Mouse (Mus musculus): ENCODE results near the gene Ppargc1a. TPM values are rescaled to one million over a fixed set of nuclear protein-coding genes. Genes with fewer than 3 reads are reported as not detected.

The Ppargc1a gene
- total and polyA plus RNA-seq, 3 experiments = not detected

DNA sequence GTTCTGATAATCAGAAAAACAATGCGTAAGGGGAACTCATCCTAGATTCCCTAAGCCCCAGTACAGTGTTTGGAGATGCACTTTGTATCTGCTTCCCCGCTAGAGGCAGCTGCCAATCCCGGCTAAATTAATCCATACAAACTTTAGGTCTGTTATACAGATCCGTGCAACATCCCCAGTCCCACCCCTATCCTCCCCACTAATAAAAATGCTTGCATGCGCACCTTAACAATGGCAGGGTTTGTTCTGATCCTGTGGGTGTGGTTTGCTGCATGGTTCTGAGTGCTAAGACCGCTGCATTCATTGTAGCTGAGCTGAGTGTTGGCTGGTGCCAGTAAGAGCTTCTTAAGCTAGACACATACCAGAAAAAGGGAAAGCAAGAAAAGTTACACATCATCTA lies 72.1 kb downstream of the Ppargc1a start:
- Histone ChIP-seq H3K4me2 (ENCODE audit: insufficient read depth, low read depth, poor library complexity, severe bottlenecking) (no peak overlapping the region), H3K36me3 (replicated peaks in 1 of 2; ENCODE audit: control insufficient read depth in 1 of 2, insufficient read depth in 1 of 2, low read length in 1 of 2) (no peaks in the 10 kb centered on the region), H3K4me3 (replicated peaks in 1 of 3; ENCODE audit: low read depth in 2 of 3, low read length in 2 of 3, poor library complexity in 1 of 3) (no peak overlapping the region), H3K4me1 (ENCODE audit: control insufficient read depth in 1 of 2, insufficient read depth in 2 of 2) (no peaks in the 10 kb centered on the region), H3K79me2 (replicated peaks; ENCODE audit: control insufficient read depth, extremely low read depth, insufficient read depth, poor library complexity, severe bottlenecking) (no peaks in the 10 kb centered on the region), H3K27ac (ENCODE audit: insufficient read depth, low read depth) (no peak overlapping the region), H3K9ac (ENCODE audit: insufficient read depth, low read depth) (no peak overlapping the region), H3K9me3 (replicated peaks; ENCODE audit: low read length) (peaks cover 24% of the 10 kb centered on the region), H3K27me3 (replicated peaks) (no peaks in the 10 kb centered on the region)
- dilution Hi-C loops (cut with MboI; ENCODE audit: extremely low pct_ligation_motif_present, extremely low pct_unique_long_range_greater_than_20kb, low sequenced_read_pairs) (no loop called here), in situ Hi-C loops (cut with MboI; ENCODE audit: low pct_ligation_motif_present, low pct_unique_long_range_greater_than_20kb, low sequenced_read_pairs) (no loop called here)
- TF ChIP-seq ZMIZ1 (IDR thresholded peaks at IDR 0.05; ENCODE audit: low read depth, low read length) = no peak
- TF ChIP-seq EP300 (IDR thresholded peaks at IDR 0.05; ENCODE audit: low read length) = no peak
- no peak for TF ChIP-seq MYC (IDR thresholded peaks at IDR 0.05; ENCODE audit: low read depth, low read length)
- no peak for TF ChIP-seq CTCF (conservative IDR thresholded peaks at IDR 0.05 in 1 of 2, IDR thresholded peaks at IDR 0.05 in 1 of 2; ENCODE audit: low read depth in 2 of 2, low read length in 2 of 2)
- TF ChIP-seq POLR2AphosphoS2 (IDR thresholded peaks at IDR 0.05; ENCODE audit: low read depth, low read length) = no peak
- no peak for TF ChIP-seq KAT2A (IDR thresholded peaks at IDR 0.05; ENCODE audit: insufficient replicate concordance, low read length)
- TF ChIP-seq NRF1 (IDR thresholded peaks at IDR 0.05; ENCODE audit: low read depth, low read length) = no peak
- TF ChIP-seq POLR2A (IDR thresholded peaks at IDR 0.05; ENCODE audit: low read depth, low read length) = no peak
- no peak for TF ChIP-seq ZNF384 (IDR thresholded peaks at IDR 0.05; ENCODE audit: low read depth, low read length)
- no peak for TF ChIP-seq USF1 (IDR thresholded peaks at IDR 0.05; ENCODE audit: low read depth, low read length)
- TF ChIP-seq USF2 (conservative IDR thresholded peaks at IDR 0.05; ENCODE audit: low read depth, low read length) = no peak
- TF ChIP-seq ZC3H11A (IDR thresholded peaks at IDR 0.05; ENCODE audit: low read depth, low read length) = no peak
- DNase-seq (ENCODE audit: extremely low read depth) = no peak

DNA sequence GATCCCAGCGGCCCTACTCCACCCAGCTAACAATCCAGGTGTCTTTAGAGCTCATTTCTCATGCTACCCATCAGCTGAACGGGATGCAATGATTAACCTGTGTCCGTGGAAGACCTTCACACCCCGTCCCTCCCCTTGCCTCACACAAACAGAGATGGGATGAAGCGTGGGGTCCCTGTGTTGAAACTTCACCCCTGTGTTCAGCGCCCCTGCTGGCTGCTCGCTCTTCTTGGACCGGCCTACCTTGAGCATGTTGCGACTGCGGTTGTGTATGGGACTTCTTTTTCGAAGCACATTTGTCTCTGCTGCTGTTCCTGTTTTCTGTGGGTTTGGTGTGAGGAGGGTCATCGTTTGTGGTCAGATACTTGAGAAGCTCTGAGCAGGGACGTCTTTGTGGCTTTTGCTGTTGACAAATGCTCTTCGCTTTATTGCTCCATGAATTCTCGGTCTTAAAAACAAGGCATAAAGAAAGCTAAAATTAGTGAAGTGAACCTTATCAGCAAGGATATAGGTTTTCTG lies 73.1 kb downstream of the Ppargc1a start:
- Histone ChIP-seq H3K79me2 (replicated peaks; ENCODE audit: control insufficient read depth, extremely low read depth, insufficient read depth, poor library complexity, severe bottlenecking) (no peaks in the 10 kb centered on the region), H3K27me3 (replicated peaks) (no peaks in the 10 kb centered on the region), H3K36me3 (replicated peaks in 1 of 2; ENCODE audit: control insufficient read depth in 1 of 2, insufficient read depth in 1 of 2, low read length in 1 of 2) (no peaks in the 10 kb centered on the region), H3K4me1 (ENCODE audit: control insufficient read depth in 1 of 2, insufficient read depth in 2 of 2) (no peaks in the 10 kb centered on the region), H3K4me2 (ENCODE audit: insufficient read depth, low read depth, poor library complexity, severe bottlenecking) (no peak overlapping the region), H3K9ac (ENCODE audit: insufficient read depth, low read depth) (no peak overlapping the region), H3K4me3 (replicated peaks in 1 of 3; ENCODE audit: low read depth in 2 of 3, low read length in 2 of 3, poor library complexity in 1 of 3) (no peak overlapping the region), H3K9me3 (replicated peaks; ENCODE audit: low read length) (peaks cover 24% of the 10 kb centered on the region), H3K27ac (ENCODE audit: insufficient read depth, low read depth) (no peak overlapping the region)
- no peak for DNase-seq (ENCODE audit: extremely low read depth)
- dilution Hi-C loops (cut with MboI; ENCODE audit: extremely low pct_ligation_motif_present, extremely low pct_unique_long_range_greater_than_20kb, low sequenced_read_pairs) = no loop called here
- in situ Hi-C loops (cut with MboI; ENCODE audit: low pct_ligation_motif_present, low pct_unique_long_range_greater_than_20kb, low sequenced_read_pairs) = no loop called here
- no peak for TF ChIP-seq TCF12 (IDR thresholded peaks at IDR 0.05; ENCODE audit: low read depth, low read length)
- TF ChIP-seq ZNF384 (IDR thresholded peaks at IDR 0.05; ENCODE audit: low read depth, low read length) = no peak
- TF ChIP-seq JUND (conservative IDR thresholded peaks at IDR 0.05; ENCODE audit: low read depth, low read length) = no peak
- TF ChIP-seq ZKSCAN1 (IDR thresholded peaks at IDR 0.05; ENCODE audit: borderline replicate concordance, low read depth, low read length) = no peak
- no peak for TF ChIP-seq TBP (conservative IDR thresholded peaks at IDR 0.05; ENCODE audit: low read depth, low read length)
- TF ChIP-seq CHD2 (IDR thresholded peaks at IDR 0.05; ENCODE audit: low read length) = no peak
- TF ChIP-seq USF1 (IDR thresholded peaks at IDR 0.05; ENCODE audit: low read depth, low read length) = no peak
- TF ChIP-seq MXI1 (IDR thresholded peaks at IDR 0.05; ENCODE audit: low read depth, low read length) = no peak
- no peak for TF ChIP-seq POLR2A (IDR thresholded peaks at IDR 0.05; ENCODE audit: low read depth, low read length)
- TF ChIP-seq POLR2AphosphoS2 (IDR thresholded peaks at IDR 0.05; ENCODE audit: low read depth, low read length) = no peak

All from CH12.LX (cell line).